Mouse (Mus musculus): ENCODE results near the gene Apobec2. TPM values are rescaled to one million over a fixed set of nuclear protein-coding genes. Genes with fewer than 3 reads are reported as not detected.

The Apobec2 gene
- polyA plus RNA-seq, 1 experiment, result 0.92 TPM

GRCm38 (mm10) chr17:48437421-48437911, 4.7 kb upstream of the Apobec2 start:
- DNase-seq (ENCODE audit: low read depth), result no peak

DNA sequence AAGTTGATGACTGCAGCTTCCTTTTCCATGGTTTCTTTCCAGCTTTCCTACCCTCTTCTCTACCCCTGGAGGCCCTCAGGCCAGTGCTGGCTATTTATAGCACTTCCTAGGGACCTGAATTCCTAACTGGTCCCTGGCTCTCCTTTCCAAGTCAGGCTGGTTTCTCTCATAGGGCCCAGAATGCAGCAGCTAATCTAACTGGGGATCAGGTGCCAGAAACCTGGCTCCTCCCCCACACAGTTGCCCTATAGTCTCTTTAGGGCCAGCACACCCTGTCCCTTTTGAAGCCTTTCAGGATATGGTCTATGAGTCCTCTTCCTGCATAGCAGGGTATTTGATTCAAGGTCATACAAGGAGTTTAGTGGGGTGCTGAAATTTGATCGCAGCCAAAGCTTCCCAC, 3.8 kb upstream of the Apobec2 start:
- no peak for DNase-seq (ENCODE audit: low read depth)

DNA sequence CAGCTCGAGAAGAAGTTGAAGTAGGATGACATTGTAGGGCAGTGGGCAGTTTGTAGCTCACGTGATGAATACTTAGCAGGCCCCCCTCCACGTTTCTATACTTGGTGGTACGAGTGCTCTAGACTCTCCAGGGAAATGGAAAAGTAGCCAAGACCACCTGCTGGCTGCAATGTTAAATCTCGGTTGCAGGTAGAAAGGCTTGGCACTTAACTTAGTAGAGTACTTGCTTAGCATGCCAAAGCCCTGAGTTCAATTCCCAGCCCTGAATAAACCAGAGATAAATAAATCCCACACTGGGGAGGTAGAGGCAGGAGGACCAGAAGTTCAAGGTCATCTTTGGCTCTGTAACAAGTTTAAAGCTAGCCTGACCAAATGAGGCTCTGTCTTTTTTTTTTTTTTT, 1.7 kb upstream of the Apobec2 start:
- DNase-seq (ENCODE audit: low read depth), result no peak

GRCm38 (mm10) chr17:48433689-48434330, 1.1 kb upstream of the Apobec2 start:
- DNase-seq (ENCODE audit: low read depth), result no peak

DNA sequence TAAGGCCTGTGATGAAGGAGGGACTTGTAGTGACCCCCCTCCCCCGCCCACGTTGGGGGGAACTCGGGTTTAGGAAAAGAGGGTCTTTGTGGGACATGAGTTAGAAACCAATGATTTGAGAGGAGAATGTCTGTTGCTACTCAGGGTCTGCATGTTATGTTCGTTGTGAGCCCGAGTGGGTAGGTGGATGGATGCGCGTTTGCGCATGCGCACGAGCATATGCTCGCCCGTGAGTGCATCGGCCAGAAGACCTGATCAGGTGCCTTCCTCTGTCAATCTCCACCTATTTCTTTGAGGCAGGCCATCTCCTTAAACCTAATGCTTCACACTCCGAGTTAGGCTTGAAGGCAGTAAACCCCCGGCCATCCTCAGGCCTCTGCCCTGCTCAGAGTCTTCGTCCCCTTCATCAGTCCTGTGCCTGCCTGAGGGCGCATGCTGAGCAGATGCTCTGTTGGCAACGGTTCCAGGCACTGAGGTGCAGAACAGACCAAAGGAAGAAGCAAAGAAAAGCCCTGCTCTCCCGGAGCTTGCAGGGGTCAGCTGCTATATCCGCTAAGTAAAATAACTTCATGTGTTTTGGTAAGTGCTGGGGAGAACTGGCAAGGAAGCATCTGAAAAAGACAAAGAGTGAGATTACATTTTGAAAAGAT, 401 bp upstream of the Apobec2 start:
- no peak for DNase-seq (ENCODE audit: low read depth)

DNA sequence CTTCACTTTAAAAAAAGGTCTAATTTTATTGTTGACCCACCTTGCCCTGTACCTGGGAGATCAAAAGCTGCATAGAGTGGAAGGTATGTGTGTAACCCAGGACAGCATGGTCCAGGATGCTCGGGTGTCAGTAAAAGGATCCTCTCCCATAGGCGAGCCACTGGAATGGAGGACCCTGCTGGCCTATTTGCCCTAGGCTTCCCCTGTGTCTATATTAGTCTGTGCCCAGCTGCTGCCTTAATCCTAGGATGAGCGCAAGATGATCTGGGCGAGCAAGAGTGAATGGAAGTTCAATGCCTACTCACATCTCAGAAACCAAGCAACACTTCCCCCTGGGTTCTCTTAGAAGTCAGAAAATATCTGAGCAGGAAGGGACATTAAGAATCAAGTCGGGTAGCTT, 1.7 kb downstream of the Apobec2 start:
- no peak for DNase-seq (ENCODE audit: low read depth)

- DNase-seq (ENCODE audit: low read depth), result no peak
Observed at GRCm38 (mm10) chr17:48430394-48430793, 2.3 kb downstream of the Apobec2 start.

GRCm38 (mm10) chr17:48427852-48428530, 4.7 kb downstream of the Apobec2 start:
- no peak for DNase-seq (ENCODE audit: low read depth)

DNA sequence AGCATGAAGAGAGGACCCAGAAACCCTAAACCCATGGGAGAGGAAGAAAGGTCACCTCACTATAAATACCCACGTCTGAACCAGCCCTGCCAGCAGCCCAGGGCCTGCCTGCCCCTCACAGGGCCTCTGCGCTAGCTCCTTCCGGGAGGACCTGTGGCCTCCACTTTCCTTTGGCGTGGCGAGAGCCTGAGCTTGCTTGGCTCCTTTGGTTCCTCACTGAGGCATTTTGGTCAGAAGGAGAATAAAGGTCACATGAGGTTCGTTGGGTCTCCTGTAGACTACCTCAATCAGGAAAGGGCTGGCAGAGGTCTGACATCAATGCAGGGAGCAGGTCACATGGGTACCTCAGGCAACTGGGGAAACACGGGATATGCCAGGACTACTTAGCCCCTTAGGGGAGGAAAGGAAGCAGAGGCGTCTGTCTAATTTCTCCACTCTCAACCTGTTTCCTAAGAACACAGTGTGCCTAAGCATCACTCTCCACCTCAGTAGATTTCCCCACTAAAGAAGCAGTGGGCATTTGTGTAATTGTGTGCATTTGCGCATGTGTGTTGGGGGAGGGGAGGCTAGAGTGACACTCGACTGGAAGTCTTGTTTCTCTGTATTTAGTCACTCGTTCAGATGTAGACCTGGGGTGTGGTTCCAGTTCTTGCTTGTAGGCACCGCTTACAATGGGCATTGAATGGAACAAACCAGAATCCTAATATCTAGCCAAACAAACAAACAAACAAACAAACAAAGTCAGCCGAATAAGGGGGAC, 5.6 kb downstream of the Apobec2 start:
- no peak for DNase-seq (ENCODE audit: low read depth)

DNA sequence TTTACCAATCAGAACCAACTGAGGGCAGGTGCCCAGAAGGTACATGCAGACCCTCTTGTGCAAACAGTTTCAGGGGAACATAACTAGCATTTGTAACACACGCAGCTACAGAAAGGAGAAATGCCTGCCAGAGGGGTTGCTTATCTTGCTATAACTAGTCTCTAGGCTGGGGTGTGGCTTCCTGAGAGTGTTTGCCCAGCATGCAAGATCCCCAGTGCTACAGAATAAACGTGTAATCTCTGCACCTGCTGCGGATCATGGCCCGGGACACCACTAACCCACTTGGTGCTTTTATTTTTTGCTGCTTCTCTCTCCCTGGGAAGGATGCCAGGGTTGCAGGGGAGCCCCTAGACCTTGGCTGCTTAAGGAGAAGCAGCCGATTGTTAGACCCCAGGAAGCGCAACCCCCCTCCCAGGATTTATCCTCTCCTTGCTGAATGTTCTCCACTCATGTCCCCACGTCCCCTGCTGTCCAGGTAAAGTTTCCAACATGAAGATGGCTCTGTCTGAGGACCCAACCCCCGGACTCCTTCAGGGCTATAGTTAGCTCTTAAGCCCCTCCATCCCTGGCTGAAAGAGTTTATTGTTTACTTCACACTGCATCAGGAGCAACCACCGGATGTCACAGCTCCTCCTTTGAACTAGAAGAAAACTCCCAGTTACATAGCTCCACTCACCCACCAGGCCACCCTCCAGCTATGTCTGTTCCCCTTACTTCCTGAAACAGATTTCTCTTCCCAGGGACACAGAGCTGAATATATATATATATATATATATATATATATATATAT, 6.7 kb downstream of the Apobec2 start:
- no peak for DNase-seq (ENCODE audit: low read depth)

DNA sequence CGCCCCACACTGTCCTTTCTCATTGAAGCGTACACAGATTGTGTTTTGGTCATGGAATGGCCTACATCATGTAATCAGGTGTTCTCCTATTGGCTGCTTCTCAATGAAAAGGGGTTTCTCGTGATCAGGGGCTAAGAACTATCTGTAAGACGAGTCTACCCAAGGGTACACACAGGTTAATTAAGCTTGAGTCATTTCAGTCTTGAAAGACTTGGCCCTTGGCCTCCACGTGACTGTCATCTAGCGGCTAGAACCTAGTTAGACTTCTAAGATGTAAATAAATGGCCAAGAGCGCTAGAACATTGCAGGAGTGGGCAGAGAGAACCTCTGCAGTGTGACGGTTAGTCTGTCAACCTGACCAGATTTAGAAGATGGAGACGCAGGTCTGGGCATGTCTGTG, 8.5 kb downstream of the Apobec2 start:
- no peak for DNase-seq (ENCODE audit: low read depth)

DNA sequence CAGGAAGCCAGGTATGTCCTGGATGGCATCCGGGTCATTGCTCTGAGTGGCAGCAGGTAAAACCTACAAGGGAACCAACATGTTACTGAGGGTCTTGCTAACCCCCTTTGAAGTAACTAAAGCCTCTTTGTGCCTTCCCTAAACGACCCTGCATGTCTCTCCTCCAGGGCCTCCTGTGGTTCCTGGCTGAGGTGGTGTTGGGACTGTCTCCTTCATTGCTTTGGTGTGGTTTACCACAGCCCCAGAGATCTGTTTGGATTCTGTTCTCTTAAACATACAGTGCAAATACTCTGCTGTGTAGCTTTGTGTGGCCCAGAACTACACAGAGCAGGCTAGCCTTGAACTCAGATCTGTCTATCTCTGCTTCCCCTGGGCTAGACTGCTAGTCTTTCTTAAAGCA, 13.2 kb downstream of the Apobec2 start:
- DNase-seq (ENCODE audit: low read depth), result no peak

DNA sequence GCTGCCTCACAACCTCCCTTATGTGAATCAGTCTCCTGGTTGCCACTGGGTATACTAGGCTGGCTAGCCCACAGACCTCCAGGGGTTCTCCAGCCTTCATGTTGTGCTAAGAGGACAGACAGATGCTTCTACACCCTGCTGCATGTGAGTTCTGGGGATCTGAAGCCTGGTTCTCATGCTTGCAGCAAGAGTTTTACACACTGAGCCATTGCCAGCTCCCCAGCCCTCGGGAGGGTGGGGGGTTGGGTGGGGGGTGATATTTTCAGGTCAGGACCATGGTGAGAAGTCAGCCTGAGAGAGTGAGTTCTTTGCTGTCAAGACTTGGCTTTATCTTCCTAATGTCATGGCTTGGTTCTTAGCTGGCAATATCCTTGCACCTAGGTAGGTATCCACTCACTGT, 13.9 kb downstream of the Apobec2 start:
- DNase-seq (ENCODE audit: low read depth), result no peak

GRCm38 (mm10) chr17:48418174-48418573, 14.6 kb downstream of the Apobec2 start:
- no peak for DNase-seq (ENCODE audit: low read depth)

DNA sequence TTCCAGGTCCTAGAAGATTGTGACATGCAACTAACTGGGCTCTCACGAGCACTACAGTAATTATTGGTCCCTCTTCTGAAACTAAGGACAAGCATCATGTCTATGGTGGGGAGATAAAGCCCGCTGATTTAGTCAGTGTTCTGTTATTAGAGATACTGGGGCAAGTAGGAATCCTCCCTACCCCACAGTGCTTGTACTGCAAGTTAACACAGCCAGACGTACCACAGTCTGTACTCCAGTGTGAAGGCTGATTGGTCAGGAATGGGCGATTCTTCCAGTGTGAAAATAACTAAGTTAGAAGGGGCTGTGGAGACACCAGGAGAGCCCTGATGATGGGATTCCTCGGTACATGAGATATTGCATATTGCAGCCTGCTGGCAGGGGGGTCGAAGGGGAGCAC, 15.2 kb downstream of the Apobec2 start:
- DNase-seq (ENCODE audit: low read depth), result no peak

DNA sequence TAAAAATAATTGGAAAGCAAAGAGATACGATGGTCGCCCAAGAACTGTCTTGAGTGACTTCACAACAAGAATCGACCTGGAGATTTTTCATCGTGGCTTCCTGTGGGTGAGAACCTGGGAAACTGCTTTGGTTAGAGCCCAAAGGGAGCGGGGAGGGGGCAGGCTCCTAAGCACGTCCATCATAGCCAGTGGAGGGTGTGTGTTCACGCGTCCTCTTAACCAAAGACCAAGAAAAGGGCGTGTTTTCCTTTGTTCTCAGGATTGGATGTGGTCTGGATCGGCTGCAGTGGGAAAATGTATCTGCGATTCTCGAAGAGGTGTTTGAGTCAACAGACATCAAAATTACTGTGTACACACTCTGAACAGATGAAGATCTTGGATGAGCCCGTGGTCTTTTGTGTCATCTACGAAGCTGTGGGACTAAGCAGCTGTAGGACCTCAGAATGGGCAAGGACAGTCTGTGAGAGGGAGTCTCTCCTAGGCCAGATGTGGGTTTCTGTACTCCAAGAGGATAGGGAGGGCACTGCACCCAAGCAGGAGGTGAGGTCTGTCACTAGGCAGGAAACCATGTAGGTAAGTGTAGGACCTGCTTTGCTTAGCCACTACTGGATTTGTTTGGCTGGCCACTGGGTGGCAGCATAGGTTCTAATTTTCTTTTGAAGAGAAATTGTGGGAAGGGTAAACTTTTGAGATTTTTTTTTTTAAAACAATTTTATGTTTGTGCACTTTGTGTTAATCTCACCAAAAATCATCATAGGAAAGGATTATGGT, 16.1 kb downstream of the Apobec2 start:
- DNase-seq (ENCODE audit: low read depth), result no peak

DNA sequence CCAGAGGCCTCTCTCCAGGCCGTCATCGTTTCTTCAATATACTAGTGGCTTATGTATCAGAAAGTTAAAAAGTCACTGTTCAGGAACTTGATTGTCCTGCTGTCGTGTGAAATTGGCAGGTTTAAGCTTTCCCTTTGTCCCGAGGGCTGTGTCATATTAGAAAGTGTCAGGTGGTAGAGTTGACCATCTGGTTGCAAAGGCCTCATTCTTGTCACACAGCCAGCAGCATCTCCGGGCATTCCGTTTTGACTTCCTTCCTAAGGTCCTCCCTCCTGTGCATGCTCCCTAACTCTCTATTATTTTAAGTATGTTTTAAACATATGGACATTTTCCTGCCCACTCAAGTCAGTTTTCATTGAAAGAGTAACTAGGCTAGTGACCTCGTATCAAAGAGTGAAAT, 16.7 kb downstream of the Apobec2 start:
- no peak for DNase-seq (ENCODE audit: low read depth)

- no peak for DNase-seq (ENCODE audit: low read depth)
Observed at GRCm38 (mm10) chr17:48411241-48411640, 21.5 kb downstream of the Apobec2 start.

DNA sequence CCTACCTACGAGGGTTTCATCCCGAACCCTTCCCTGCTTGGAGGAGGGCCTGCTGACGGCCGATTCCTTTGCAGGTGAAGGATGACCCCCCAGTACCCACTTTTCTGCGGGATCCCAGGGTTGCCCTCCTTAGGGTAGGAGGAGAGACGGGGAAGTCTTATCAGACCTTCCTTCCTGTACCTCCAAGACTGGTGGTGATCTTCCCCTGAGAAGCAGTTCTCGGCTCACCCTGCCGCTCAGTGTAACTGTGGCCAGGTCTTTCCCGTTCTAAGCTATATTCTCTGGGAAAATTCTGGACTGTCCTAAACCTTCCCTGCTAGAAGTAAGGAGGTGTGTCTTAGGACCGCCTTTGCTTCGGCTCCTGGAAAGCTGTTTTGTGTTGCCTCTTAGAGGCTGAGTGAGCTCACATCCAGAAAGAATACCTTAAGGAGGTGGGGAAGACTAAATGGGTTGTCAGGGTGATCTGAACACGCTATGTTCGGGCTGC, 22.4 kb downstream of the Apobec2 start:
- DNase-seq (ENCODE audit: low read depth), result no peak
